Mouse (Mus musculus): ENCODE measurements around the gene 5031410I06Rik.
"Not testable (repeated sequence)": the region's sequence is repeated elsewhere in the genome, so short reads cannot be mapped to it uniquely, and the experiment has no call there.

The 5031410I06Rik gene

GRCm38 (mm10) chr5:26105262-26105661 lies at the start of gene 5031410I06Rik:
5031410I06Rik (minus strand) TSS chr5:26105362.
- DNase-seq (ENCODE audit: low read depth, low spot score) = not testable (repeated sequence)

GRCm38 (mm10) chr5:26142891-26143290 lies 37.7 kb upstream of the 5031410I06Rik start:
- no peak for DNase-seq (ENCODE audit: low read depth, low spot score)

- not testable (repeated sequence) for DNase-seq (ENCODE audit: low read depth, low spot score)
Observed at GRCm38 (mm10) chr5:26121321-26121720, 16.2 kb upstream of the 5031410I06Rik start, which contains the start of gene Gm10220. Gm10220 (minus strand) TSS chr5:26121421.

GRCm38 (mm10) chr5:26089191-26089590 lies 16.0 kb downstream of the 5031410I06Rik start, which contains the start of gene Gm10471:
Gm10471 (minus strand) TSS chr5:26089291.
- not testable (repeated sequence) for DNase-seq (ENCODE audit: low read depth, low spot score)

- DNase-seq (ENCODE audit: low read depth, low spot score) = not testable (repeated sequence)
Observed at GRCm38 (mm10) chr5:26079023-26079422, 26.1 kb downstream of the 5031410I06Rik start.

- no peak for DNase-seq (ENCODE audit: low read depth, low spot score)
Observed at GRCm38 (mm10) chr5:26070716-26071115, 34.4 kb downstream of the 5031410I06Rik start.

- not testable (repeated sequence) for DNase-seq (ENCODE audit: low read depth, low spot score)
Observed at GRCm38 (mm10) chr5:26058481-26058880, 46.7 kb downstream of the 5031410I06Rik start, which contains the start of gene Gm7347. Gm7347 (minus strand) TSS chr5:26058581.
